Mouse (Mus musculus) intestine, postnatal 0 days (tissue): ENCODE measurements around the gene Tmem145. TPM values are rescaled to one million over a fixed set of nuclear protein-coding genes. Genes with fewer than 3 reads are reported as not detected.

Experiments used
- ATAC-seq: fragments of 200-750 bp; cut with Nextera tagmentation; 2 replicates; pipeline ENCODE4 v1.8.0; 2017; ENCODE audit warnings: mild to moderate bottlenecking, moderate TSS enrichment, moderate library complexity
- H3K27ac ChIP-seq: fragments of 300-500 bp; sonication (generic); 2 replicates; pipeline ENCODE4 v1.5.1; 2014; ENCODE audit warnings: mild to moderate bottlenecking, low read depth, low read length, moderate library complexity
- H3K27me3 ChIP-seq: fragments of 300-500 bp; sonication (generic); replicated peaks from 2 replicates; pipeline ENCODE4 v1.6.1; 2014; ENCODE audit warnings: low read length, mixed read lengths; ENCODE audit not compliant: control insufficient read depth, insufficient read depth
- H3K36me3 ChIP-seq: fragments of 300-500 bp; sonication (generic); 2 replicates; pipeline ENCODE4 v1.6.1; 2014; ENCODE audit warnings: mild to moderate bottlenecking, moderate library complexity; ENCODE audit not compliant: control insufficient read depth, insufficient read depth
- H3K4me1 ChIP-seq: fragments of 300-500 bp; sonication (generic); replicated peaks from 2 replicates; pipeline ENCODE4 v1.6.1; 2014; ENCODE audit warnings: antibody characterized with exemption, low read length, mixed read lengths; ENCODE audit not compliant: control insufficient read depth, insufficient read depth
- H3K4me2 ChIP-seq: fragments of 300-500 bp; sonication (generic); replicated peaks from 2 replicates; pipeline ENCODE4 v1.6.1; 2014; ENCODE audit warnings: low read depth, mild to moderate bottlenecking, moderate library complexity
- H3K4me3 ChIP-seq: fragments of 300-500 bp; sonication (generic); 2 replicates; pipeline ENCODE4 v1.5.1; 2014; ENCODE audit warnings: low read depth, low read length
- H3K9ac ChIP-seq: fragments of 300-500 bp; sonication (generic); 2 replicates; pipeline ENCODE4 v1.6.1; 2014; ENCODE audit warnings: mild to moderate bottlenecking, low read depth, low read length
- H3K9me3 ChIP-seq: fragments of 300-500 bp; sonication (generic); 2 replicates; pipeline ENCODE4 v1.6.1; 2016; ENCODE audit warnings: mixed run types; ENCODE audit not compliant: control insufficient read depth
- CTCF ChIP-seq: sonication (generic); IDR thresholded peaks from 2 replicates; pipeline ENCODE4 v1.5.1; 2016; ENCODE audit warnings: low read depth, mild to moderate bottlenecking, control low read depth, antibody characterized with exemption, moderate library complexity
- WGBS: fragments of 180-500 bp; shearing (Covaris S2); extraction: QIAGEN DNeasy Blood & Tissue Kit; methylation state at CpG from one replicate; pipeline ENCODE4 v1.1.7; 2014; 5-methylcytosine and 5-hydroxymethylcytosine counted together
- polyA plus RNA-seq: library from polyadenylated mRNA; unstranded; fragments of >200 nt; fragmentation: Nextera tagmentation; extraction: Ambion mirVana; gene quantifications from 2 replicates; pipeline ENCODE4 v1.2.1, GENCODE M21; 2015

Gene Tmem145
- polyA plus RNA-seq, 1 experiment from 2014 or later = 0.69 TPM

GRCm38 (mm10) chr7:25283637-25284036 is 22.3 kb upstream of the Tmem145 start:
- TF ChIP-seq CTCF = no peak
- peak overlapping the region; percentile 60 for H3K4me3 ChIP-seq
- WGBS = 13% methylated on average over 5 of the region's 5 CpGs
- H3K36me3 ChIP-seq = peaks cover 40% of the 10 kb centered on the region
- peak overlapping the region; percentile 96 for H3K4me2 ChIP-seq
- ATAC-seq = no peak
- H3K9ac ChIP-seq = 0 out of 2 replicates have a peak overlapping the region, but pooled peaks have one; percentile 62
- H3K4me1 ChIP-seq = peaks cover 23% of the 10 kb centered on the region; the same call in 1 of the 2 replicates
- H3K27me3 ChIP-seq = no peaks in the 10 kb centered on the region
- H3K9me3 ChIP-seq = no peaks in the 10 kb centered on the region
- no peak overlapping the region; the same call in 1 of the 2 replicates for H3K27ac ChIP-seq

- no peak for TF ChIP-seq CTCF
- no peaks in the 10 kb centered on the region for H3K27me3 ChIP-seq
- H3K36me3 ChIP-seq = peaks cover 46% of the 10 kb centered on the region
- ATAC-seq = no peak
- peaks cover 23% of the 10 kb centered on the region; the same call in 1 of the 2 replicates for H3K4me1 ChIP-seq
- H3K9me3 ChIP-seq = no peaks in the 10 kb centered on the region
- peak overlapping the region; percentile 96 for H3K4me2 ChIP-seq
- H3K9ac ChIP-seq = no peak overlapping the region
- no peak overlapping the region; the same call in 1 of the 2 replicates for H3K27ac ChIP-seq
- no peak overlapping the region for H3K4me3 ChIP-seq
- WGBS = 57% methylated on average over 2 of the region's 2 CpGs
Observed at GRCm38 (mm10) chr7:25284171-25284570, 21.7 kb upstream of the Tmem145 start.

- no peak for ATAC-seq
- H3K36me3 ChIP-seq = peaks cover 52% of the 10 kb centered on the region
- H3K27ac ChIP-seq = 0 out of 2 replicates have a peak overlapping the region, but pooled peaks have one; percentile 0
- 0 out of 2 replicates have a peak overlapping the region, but pooled peaks have one; percentile 1 for H3K4me2 ChIP-seq
- no peaks in the 10 kb centered on the region for H3K9me3 ChIP-seq
- H3K27me3 ChIP-seq = no peaks in the 10 kb centered on the region
- H3K4me3 ChIP-seq = no peak overlapping the region
- H3K4me1 ChIP-seq = peaks cover 20% of the 10 kb centered on the region; the same call in 1 of the 2 replicates
- 52% methylated on average over 5 of the region's 5 CpGs for WGBS
- no peak overlapping the region for H3K9ac ChIP-seq
- no peak for TF ChIP-seq CTCF
Observed at GRCm38 (mm10) chr7:25284766-25285165, 21.1 kb upstream of the Tmem145 start.

- Histone ChIP-seq H3K9me3 (no peaks in the 10 kb centered on the region), H3K4me2 (no peak overlapping the region), H3K4me1 (peaks cover 12% of the 10 kb centered on the region; the same call in 1 of the 2 replicates), H3K9ac (no peak overlapping the region), H3K36me3 (peaks cover 61% of the 10 kb centered on the region), H3K27me3 (no peaks in the 10 kb centered on the region), H3K27ac (peak overlapping the region; percentile 0; the same call in 1 of the 2 replicates), H3K4me3 (no peak overlapping the region)
- ATAC-seq = no peak
- TF ChIP-seq CTCF = no peak
- WGBS = 93% methylated on average over 20 of the region's 20 CpGs
Observed at GRCm38 (mm10) chr7:25285511-25286238, 20.2 kb upstream of the Tmem145 start.

- peak; percentile 46 for TF ChIP-seq CTCF
- Histone ChIP-seq H3K9me3 (no peaks in the 10 kb centered on the region), H3K9ac (no peak overlapping the region), H3K36me3 (peaks cover 73% of the 10 kb centered on the region), H3K27me3 (no peaks in the 10 kb centered on the region), H3K27ac (no peak overlapping the region), H3K4me2 (no peak overlapping the region), H3K4me3 (no peak overlapping the region), H3K4me1 (0 out of 2 replicates have a peak, but pooled peaks cover 3% of the 10 kb centered on the region)
- WGBS = 84% methylated on average over 8 of the region's 8 CpGs
- no peak for ATAC-seq
Observed at GRCm38 (mm10) chr7:25286989-25287388, 18.9 kb upstream of the Tmem145 start.

- Histone ChIP-seq H3K9ac (no peak overlapping the region), H3K4me3 (no peak overlapping the region), H3K27ac (no peak overlapping the region), H3K4me2 (no peak overlapping the region), H3K27me3 (no peaks in the 10 kb centered on the region), H3K4me1 (0 out of 2 replicates have a peak, but pooled peaks cover 3% of the 10 kb centered on the region), H3K9me3 (no peaks in the 10 kb centered on the region), H3K36me3 (peaks cover 84% of the 10 kb centered on the region)
- no peak for ATAC-seq
- WGBS = 94% methylated on average over 12 of the region's 12 CpGs
- no peak for TF ChIP-seq CTCF
Observed at GRCm38 (mm10) chr7:25288011-25288410, 17.9 kb upstream of the Tmem145 start.
